Mouse (Mus musculus): Measurements from ENCODE around the gene Sgca. TPM values are rescaled to one million over a fixed set of nuclear protein-coding genes. Genes with fewer than 3 reads are reported as not detected.
"Not testable (repeated sequence)": the region's sequence is repeated elsewhere in the genome, so short reads cannot be mapped to it uniquely, and the experiment has no call there.

Sgca gene
- polyA plus RNA-seq, 1 experiment from 2014 or later, result not detected

DNA sequence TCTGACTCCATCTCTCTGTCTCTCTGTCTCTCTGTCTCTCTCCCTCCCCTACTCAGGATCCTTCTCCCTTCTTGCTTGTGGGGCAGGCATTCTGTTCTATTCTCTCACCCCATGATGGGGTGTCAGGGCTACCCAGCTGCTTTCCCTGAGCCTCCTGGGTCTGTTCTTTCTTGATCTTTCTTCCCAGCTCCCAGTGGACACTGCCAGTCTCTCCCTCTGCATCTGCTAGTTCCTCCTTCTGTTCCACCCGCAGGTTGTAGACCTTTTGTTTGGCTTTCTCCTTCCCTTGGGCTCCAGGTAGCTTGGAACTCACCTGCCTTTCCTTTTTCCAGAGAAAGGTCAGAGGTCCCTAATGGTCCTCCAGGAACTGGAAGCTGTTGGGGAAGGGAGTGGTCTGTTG, 35.3 kb upstream of the Sgca start:
- no peaks in the 10 kb centered on the region; the same call in 1 of the 2 replicates for H3K36me3 ChIP-seq (ENCODE audit: control insufficient read depth, insufficient read depth, low read length)
- peak overlapping the region; percentile 77 for H3K4me2 ChIP-seq (ENCODE audit: low read depth, low read length, severe bottlenecking)
- H3K4me1 ChIP-seq (replicated peaks; ENCODE audit: control insufficient read depth, insufficient read depth, low read length), result peaks cover 22% of the 10 kb centered on the region
- peak overlapping the region; percentile 85 for H3K4me3 ChIP-seq (ENCODE audit: low read depth, low read length)
- ATAC-seq (replicated peaks; ENCODE audit: low FRiP score) (no peak), DNase-seq (ENCODE audit: low spot score) (no peak)
- peak overlapping the region; percentile 98 for H3K9ac ChIP-seq (ENCODE audit: low read length)
- no peaks in the 10 kb centered on the region for H3K27me3 ChIP-seq (ENCODE audit: control insufficient read depth, insufficient read depth, low read length)
- H3K27ac ChIP-seq (ENCODE audit: low read depth, low read length), result no peak overlapping the region; the same call in 1 of the 2 replicates
- no peaks in the 10 kb centered on the region for H3K9me3 ChIP-seq (ENCODE audit: control insufficient read depth, low read length)
- WGBS, result 60% methylated on average over 1 of the region's 1 CpGs

DNA sequence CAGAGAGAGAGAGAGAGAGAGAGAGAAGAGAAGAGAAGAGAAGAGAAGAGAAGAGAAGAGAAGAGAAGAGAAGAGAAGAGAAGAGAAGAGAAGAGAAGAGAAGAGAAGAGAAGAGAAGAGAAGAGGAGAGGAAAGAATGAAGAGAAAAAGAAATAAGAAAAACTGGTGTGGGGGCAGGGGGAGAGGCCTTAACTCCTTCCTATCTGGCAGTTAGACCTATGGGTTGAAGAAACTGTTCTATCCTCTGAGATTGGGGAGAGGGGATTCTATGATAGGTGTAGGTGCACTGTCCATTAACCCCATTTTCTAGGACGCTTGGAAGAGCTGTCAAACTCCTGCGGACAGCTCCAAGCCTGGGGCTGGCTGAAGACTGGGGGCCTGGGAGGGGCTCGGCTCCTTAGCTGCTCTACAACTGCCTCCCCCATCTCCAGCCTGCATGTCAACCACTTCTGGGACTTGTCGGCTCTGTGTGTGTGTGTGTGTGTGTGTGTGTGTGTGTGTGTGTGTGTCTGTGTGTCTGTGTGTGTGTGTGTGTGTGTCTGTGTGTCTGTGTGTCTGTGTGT, 34.8 kb upstream of the Sgca start:
- H3K9ac ChIP-seq (ENCODE audit: low read length), result peak overlapping the region; percentile 98
- not testable (repeated sequence) for H3K36me3 ChIP-seq (ENCODE audit: control insufficient read depth, insufficient read depth, low read length); DNase-seq (ENCODE audit: low spot score); H3K27me3 ChIP-seq (ENCODE audit: control insufficient read depth, insufficient read depth, low read length); ATAC-seq (replicated peaks; ENCODE audit: low FRiP score); H3K9me3 ChIP-seq (ENCODE audit: control insufficient read depth, low read length)
- peak overlapping the region; percentile 28; the same call in 1 of the 2 replicates for H3K27ac ChIP-seq (ENCODE audit: low read depth, low read length)
- H3K4me3 ChIP-seq (ENCODE audit: low read depth, low read length), result peak overlapping the region; percentile 85
- peaks cover 22% of the 10 kb centered on the region for H3K4me1 ChIP-seq (replicated peaks; ENCODE audit: control insufficient read depth, insufficient read depth, low read length)
- H3K4me2 ChIP-seq (ENCODE audit: low read depth, low read length, severe bottlenecking), result peak overlapping the region; percentile 77
- WGBS, result 8% methylated on average over 3 of the region's 4 CpGs

DNA sequence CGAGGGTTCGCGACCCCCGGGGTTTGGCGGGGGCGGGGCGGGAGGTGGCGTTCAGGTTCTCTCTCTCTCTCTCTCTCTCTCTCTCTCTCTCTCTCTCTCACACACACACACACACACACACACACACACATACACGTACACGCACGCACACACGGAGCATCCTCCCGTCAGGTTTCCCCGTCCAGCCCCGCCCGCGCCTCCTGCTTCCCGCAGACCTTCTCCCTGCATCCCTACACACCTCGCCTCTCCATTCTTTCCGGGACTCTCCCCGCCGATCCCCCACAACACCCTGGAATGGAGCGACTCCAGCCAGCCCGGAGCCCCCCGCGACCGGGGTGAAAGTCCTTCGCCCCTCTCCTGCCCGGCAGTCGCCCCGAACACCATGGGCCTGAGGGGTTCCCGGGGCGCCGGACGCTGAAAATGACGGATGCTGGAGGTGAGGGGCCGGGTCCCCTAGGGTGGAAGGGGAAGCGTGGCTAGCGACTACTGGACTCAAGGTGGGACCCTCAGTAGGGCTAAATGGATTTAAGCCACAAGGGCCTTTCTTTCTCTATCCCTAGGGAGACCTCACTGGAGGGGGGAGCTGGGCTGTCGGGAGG, 34.1 kb upstream of the Sgca start:
- WGBS, result under 1% methylated on average over 37 of the region's 40 CpGs

DNA sequence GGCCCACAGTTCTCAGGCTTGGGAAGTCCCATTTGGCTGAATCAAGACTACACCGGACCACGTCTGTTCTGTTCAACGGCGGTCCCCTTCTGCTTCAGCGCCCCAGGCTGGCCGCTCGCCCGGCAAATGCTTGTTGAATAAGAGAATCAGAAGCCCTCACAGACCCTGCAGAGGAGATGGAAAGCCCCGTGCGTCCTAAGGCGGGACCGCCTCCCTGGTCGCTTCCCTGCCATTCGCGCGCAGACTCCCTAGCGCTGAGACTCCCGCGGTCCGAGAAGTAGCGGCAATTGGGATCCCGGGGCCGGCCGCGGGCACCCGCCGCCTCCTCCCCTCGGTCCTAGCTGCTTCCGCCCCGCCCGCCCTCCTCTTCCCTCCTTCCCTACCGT, 33.5 kb upstream of the Sgca start, which contains the start of gene Samd14:
Gene Samd14 (plus strand): TSS at position 251 of the 386 bp plus-strand sequence.
- under 1% methylated on average over 31 of the region's 32 CpGs for WGBS
- no peaks in the 10 kb centered on the region for H3K27me3 ChIP-seq (ENCODE audit: control insufficient read depth, insufficient read depth, low read length)
- H3K4me2 ChIP-seq (ENCODE audit: low read depth, low read length, severe bottlenecking), result peak within 1 kb of the TSS; percentile 77
- no peaks in the 10 kb centered on the region for H3K9me3 ChIP-seq (ENCODE audit: control insufficient read depth, low read length)
- peak within 1 kb of the TSS; percentile 98 for H3K9ac ChIP-seq (ENCODE audit: low read length)
- peak within 1 kb of the TSS; percentile 93 for H3K27ac ChIP-seq (ENCODE audit: low read depth, low read length)
- peak within 1 kb of the TSS; percentile 85 for H3K4me3 ChIP-seq (ENCODE audit: low read depth, low read length)
- peaks cover 2% of the 10 kb centered on the region; the same call in 1 of the 2 replicates for H3K36me3 ChIP-seq (ENCODE audit: control insufficient read depth, insufficient read depth, low read length)
- ATAC-seq (replicated peaks; ENCODE audit: low FRiP score), result peak; percentile 79
- DNase-seq (ENCODE audit: low spot score), result peak; percentile 92
- peaks cover 22% of the 10 kb centered on the region for H3K4me1 ChIP-seq (replicated peaks; ENCODE audit: control insufficient read depth, insufficient read depth, low read length)

More for the DNA sequence above, 34.1 kb upstream of the Sgca start:
- ATAC-seq (replicated peaks; ENCODE audit: low FRiP score) (peak; percentile 39), DNase-seq (ENCODE audit: low spot score) (no peak)
- Histone ChIP-seq H3K4me3 (ENCODE audit: low read depth, low read length) (peak overlapping the region; percentile 85), H3K36me3 (ENCODE audit: control insufficient read depth, insufficient read depth, low read length) (peaks cover 2% of the 10 kb centered on the region; the same call in 1 of the 2 replicates), H3K27me3 (ENCODE audit: control insufficient read depth, insufficient read depth, low read length) (no peaks in the 10 kb centered on the region), H3K27ac (ENCODE audit: low read depth, low read length) (peak overlapping the region; percentile 93), H3K9ac (ENCODE audit: low read length) (peak overlapping the region; percentile 98), H3K9me3 (ENCODE audit: control insufficient read depth, low read length) (no peaks in the 10 kb centered on the region), H3K4me2 (ENCODE audit: low read depth, low read length, severe bottlenecking) (peak overlapping the region; percentile 77), H3K4me1 (replicated peaks; ENCODE audit: control insufficient read depth, insufficient read depth, low read length) (peaks cover 22% of the 10 kb centered on the region)

DNA sequence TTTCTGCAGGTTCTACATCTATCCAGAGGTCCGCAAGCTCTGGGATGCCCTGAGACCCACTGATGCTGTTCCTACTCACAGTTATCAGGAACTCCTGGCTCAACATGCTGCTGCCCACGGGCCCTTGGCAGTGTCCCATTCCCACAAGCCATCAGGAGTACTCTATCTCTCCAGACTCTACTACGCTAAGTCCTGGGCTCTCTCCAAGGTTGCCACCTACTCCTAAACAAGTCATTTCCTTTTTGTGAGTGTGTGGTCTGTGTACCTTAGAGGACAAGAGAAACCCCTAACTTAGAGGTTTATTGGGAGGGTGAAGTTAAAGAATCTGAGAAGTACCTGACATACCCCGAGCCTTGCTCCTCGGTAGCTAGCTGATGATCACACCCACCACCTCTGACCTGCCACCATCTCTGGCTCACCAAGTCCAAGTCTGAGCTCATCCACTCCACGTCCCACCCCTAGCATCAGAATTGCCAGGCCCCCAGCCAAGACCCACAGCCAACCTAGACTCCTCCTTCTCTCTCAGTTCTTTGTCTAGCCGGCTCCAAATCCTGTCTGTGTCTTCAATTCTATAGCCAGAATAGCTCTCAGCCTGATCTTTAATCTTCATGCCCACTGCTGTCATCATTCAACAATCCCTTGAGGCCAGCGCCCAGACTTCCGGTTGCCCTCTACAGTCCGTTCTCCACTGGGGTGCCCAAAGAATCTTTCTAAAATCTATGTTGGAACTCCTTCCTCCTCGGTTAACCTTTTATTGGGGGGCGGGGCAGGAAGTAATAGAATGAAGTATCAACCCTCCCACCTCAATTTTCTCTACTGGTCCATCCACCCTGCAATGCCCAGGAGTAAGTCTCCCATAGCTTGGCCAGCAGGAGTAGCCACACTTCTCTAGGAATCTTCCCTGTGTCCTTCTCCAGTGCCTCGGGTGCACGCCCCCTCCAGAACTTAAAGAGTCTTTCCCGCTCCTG, 32.8 kb upstream of the Sgca start:
- H3K9ac ChIP-seq (ENCODE audit: low read length), result peak overlapping the region; percentile 98
- peak overlapping the region; percentile 93 for H3K27ac ChIP-seq (ENCODE audit: low read depth, low read length)
- H3K4me1 ChIP-seq (replicated peaks; ENCODE audit: control insufficient read depth, insufficient read depth, low read length), result peaks cover 21% of the 10 kb centered on the region
- WGBS, result 38% methylated on average over 15 of the region's 15 CpGs
- H3K4me3 ChIP-seq (ENCODE audit: low read depth, low read length), result peak overlapping the region; percentile 85
- H3K27me3 ChIP-seq (ENCODE audit: control insufficient read depth, insufficient read depth, low read length), result no peaks in the 10 kb centered on the region
- H3K9me3 ChIP-seq (ENCODE audit: control insufficient read depth, low read length), result no peaks in the 10 kb centered on the region
- peaks cover 2% of the 10 kb centered on the region; the same call in 1 of the 2 replicates for H3K36me3 ChIP-seq (ENCODE audit: control insufficient read depth, insufficient read depth, low read length)
- ATAC-seq (replicated peaks; ENCODE audit: low FRiP score) (peak; percentile 43), DNase-seq (ENCODE audit: low spot score) (no peak)
- peak overlapping the region; percentile 77 for H3K4me2 ChIP-seq (ENCODE audit: low read depth, low read length, severe bottlenecking)

DNA sequence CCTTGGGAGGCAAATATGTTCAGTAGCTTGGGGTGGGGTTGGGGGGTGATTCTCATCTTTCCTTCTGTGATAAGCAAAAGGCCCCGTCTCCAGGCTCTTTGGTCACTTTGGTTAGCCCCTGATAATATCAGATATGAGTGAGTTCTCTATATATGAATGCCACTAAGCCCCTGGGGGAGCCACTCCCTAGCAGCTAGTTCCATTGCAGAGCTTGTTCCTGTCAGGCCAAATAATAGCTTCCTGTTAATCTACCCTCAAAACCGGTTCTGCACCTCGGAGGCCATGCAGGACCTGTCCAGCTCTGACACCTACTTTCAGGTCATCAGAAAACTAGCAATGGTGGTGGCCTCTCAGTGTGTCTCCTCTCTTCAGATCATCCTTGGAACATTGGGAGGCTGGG, 31.3 kb upstream of the Sgca start:
- Histone ChIP-seq H3K4me3 (ENCODE audit: low read depth, low read length) (no peak overlapping the region), H3K9me3 (ENCODE audit: control insufficient read depth, low read length) (no peaks in the 10 kb centered on the region), H3K4me2 (ENCODE audit: low read depth, low read length, severe bottlenecking) (peak overlapping the region; percentile 85; the same call in 1 of the 2 replicates), H3K27ac (ENCODE audit: low read depth, low read length) (no peak overlapping the region; the same call in 1 of the 2 replicates), H3K9ac (ENCODE audit: low read length) (no peak overlapping the region), H3K4me1 (replicated peaks; ENCODE audit: control insufficient read depth, insufficient read depth, low read length) (peaks cover 19% of the 10 kb centered on the region), H3K36me3 (ENCODE audit: control insufficient read depth, insufficient read depth, low read length) (peaks cover 9% of the 10 kb centered on the region; the same call in 1 of the 2 replicates), H3K27me3 (ENCODE audit: control insufficient read depth, insufficient read depth, low read length) (no peaks in the 10 kb centered on the region)
- WGBS, result 80% methylated on average over 3 of the region's 3 CpGs
- DNase-seq (ENCODE audit: low spot score) (no peak), ATAC-seq (replicated peaks; ENCODE audit: low FRiP score) (no peak)

DNA sequence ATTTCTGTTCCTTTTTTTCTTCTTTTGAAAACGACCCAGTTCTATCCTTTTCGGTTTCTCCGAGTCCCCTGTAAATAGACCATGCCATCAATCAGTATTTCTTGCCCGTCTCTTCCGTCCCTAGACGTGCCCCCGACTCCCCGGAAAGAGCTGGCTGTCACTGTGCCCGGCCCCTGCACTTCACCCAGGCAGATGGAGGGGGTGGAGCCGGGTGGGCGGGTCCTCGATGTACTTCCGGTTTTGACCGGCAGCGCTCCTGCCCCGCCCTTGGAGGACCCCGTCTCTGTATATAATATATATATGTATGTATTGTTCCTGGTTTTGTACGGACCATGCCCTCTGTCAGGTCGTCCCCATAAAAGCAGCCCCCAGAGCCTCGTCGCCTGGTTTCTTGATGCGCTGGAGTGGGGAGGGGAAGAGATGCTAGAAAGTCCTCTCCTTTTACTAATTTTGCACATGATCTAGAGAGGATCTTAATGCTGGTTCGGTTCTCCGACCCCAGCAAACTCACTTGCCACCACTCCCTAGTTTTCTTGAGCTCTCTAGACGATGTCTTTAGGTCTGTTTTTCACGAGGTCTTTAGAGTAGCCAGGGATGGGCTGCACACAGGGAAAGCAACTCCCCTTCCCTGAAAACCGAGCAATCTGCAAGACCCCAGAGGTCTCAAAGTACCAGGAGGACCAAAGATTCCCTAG, 30.5 kb upstream of the Sgca start:
- peaks cover 16% of the 10 kb centered on the region for H3K4me1 ChIP-seq (replicated peaks; ENCODE audit: control insufficient read depth, insufficient read depth, low read length)
- WGBS, result 2% methylated on average over 27 of the region's 27 CpGs

More for the DNA sequence above, 30.5 kb upstream of the Sgca start:
- Histone ChIP-seq H3K27me3 (ENCODE audit: control insufficient read depth, insufficient read depth, low read length) (no peaks in the 10 kb centered on the region), H3K4me2 (ENCODE audit: low read depth, low read length, severe bottlenecking) (peak overlapping the region; percentile 85), H3K27ac (ENCODE audit: low read depth, low read length) (peak overlapping the region; percentile 12; the same call in 1 of the 2 replicates), H3K36me3 (ENCODE audit: control insufficient read depth, insufficient read depth, low read length) (peaks cover 13% of the 10 kb centered on the region; the same call in 1 of the 2 replicates), H3K9me3 (ENCODE audit: control insufficient read depth, low read length) (no peaks in the 10 kb centered on the region), H3K9ac (ENCODE audit: low read length) (peak overlapping the region; percentile 65), H3K4me3 (ENCODE audit: low read depth, low read length) (peak overlapping the region; percentile 36)
- ATAC-seq (replicated peaks; ENCODE audit: low FRiP score), result peak; percentile 65
- peak; percentile 92 for DNase-seq (ENCODE audit: low spot score)
